Mouse (Mus musculus) lung, adult 2 months (tissue): ENCODE measurements at regions not wholly inside any gene's neighbourhood (a gene's known extent, or its start where the extent isn't known, plus 50 kb on each side); places are given as distances from the start of the nearest gene placed in this dataset.

Experiments used
- DNase-seq: peaks from one replicate; pipeline ENCODE4 v3.0.0; 2022
- H3K4me1 ChIP-seq: fragments of 200-500 bp; 2 replicates; pipeline ENCODE4 v1.6.1; 2011; ENCODE audit warnings: low read length; ENCODE audit not compliant: control insufficient read depth, insufficient read depth
- H3K4me3 ChIP-seq: fragments of 200-500 bp; replicated peaks from 2 replicates; pipeline ENCODE3; 2011; ENCODE audit warnings: low read depth, mild to moderate bottlenecking, control low read depth, low read length; ENCODE audit errors: extremely low read depth
- CTCF ChIP-seq: fragments of 200-500 bp; IDR thresholded peaks from 2 replicates; pipeline ENCODE4 v1.5.1; 2011; ENCODE audit warnings: mild to moderate bottlenecking, low read length, control low read depth; ENCODE audit not compliant: insufficient read depth
- POLR2A ChIP-seq: fragments of 200-500 bp; IDR thresholded peaks from 2 replicates; pipeline ENCODE4 v1.6.1; 2011; ENCODE audit warnings: low read depth, mild to moderate bottlenecking, control low read depth, low read length, borderline replicate concordance; ENCODE audit errors: extremely low read depth
- WGBS: fragments of 180-500 bp; shearing (Covaris S2); methylation state at CpG from one replicate; pipeline ENCODE4 v1.1.7; 2018; 5-methylcytosine and 5-hydroxymethylcytosine counted together

GRCm38 (mm10) chr3:34445354-34445753 lies 204.9 kb upstream of the Sox2 start:
- no peak for TF ChIP-seq POLR2A
- no peak for TF ChIP-seq CTCF
- 51% methylated on average over 7 of the region's 7 CpGs for WGBS
- H3K4me3 ChIP-seq = no peak overlapping the region
- H3K4me1 ChIP-seq = no peaks in the 10 kb centered on the region
- no peak for DNase-seq

DNA sequence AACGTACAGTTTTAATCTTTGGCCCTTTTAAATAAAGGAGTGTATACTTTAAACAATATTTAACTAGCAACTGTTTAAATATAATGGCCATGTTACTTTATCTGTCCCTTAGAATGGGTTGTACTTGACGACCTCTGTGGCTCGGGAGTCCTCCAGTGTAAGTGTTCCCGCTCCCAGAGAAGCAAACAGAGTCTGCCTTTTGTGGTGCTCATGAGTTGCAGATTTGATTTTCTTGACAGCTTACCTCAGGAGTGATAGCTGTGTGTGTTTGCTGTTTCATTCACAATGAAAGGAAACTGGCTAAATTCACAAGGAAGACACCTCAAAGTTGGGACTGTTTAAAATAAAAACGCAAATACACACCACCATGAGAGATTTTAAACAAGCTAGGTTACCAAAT lies 205.4 kb upstream of the Sox2 start:
- no peak overlapping the region for H3K4me3 ChIP-seq
- 43% methylated on average over 5 of the region's 5 CpGs for WGBS
- no peak for DNase-seq
- no peaks in the 10 kb centered on the region for H3K4me1 ChIP-seq
- TF ChIP-seq CTCF = no peak
- TF ChIP-seq POLR2A = no peak

GRCm38 (mm10) chr3:34443731-34444628 lies 206.2 kb upstream of the Sox2 start:
- no peak for DNase-seq
- H3K4me1 ChIP-seq = no peaks in the 10 kb centered on the region
- TF ChIP-seq CTCF (no peak), POLR2A (no peak)
- no peak overlapping the region for H3K4me3 ChIP-seq
- 59% methylated on average over 28 of the region's 28 CpGs for WGBS

DNA sequence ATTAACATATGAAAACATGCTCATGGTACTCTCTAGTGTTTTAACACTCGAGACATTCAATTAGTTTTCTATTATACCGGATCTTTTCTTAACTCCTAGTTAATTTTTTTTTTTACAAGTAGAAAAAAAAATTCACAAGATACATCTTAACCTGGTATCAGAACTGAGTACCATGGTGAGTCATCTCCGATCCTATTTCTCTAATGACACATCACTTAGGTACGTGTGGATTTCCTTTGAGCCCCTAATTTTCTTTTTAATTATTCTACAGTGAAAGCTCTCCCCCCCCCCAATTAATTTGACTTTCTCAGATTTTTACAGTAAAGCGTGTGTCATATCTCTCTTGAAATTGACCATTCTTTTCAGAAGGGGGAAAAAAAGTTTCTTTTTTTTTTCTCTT lies 206.9 kb upstream of the Sox2 start:
- DNase-seq = no peak
- WGBS = 74% methylated on average over 5 of the region's 5 CpGs
- no peaks in the 10 kb centered on the region for H3K4me1 ChIP-seq
- no peak for TF ChIP-seq CTCF
- TF ChIP-seq POLR2A = no peak
- H3K4me3 ChIP-seq = no peak overlapping the region

DNA sequence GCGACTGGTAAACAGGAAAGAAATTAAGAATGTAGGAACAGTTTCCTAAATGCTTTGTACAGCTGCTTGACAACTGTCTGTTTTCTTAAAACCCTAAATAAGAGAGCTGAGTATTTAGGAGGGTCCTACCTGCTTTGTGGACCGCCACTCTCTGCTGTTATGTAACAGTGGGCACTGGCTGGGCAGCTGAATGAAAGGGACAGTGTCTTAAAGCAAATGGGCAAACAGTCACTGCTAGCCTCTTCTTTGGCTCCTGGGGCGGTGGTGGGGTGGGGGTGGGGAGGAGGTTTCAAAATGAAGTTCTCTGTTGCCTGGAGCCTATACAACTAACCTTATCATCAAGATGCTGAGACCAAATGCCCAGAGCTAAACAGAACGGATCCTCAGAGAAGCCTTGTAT lies 208.4 kb upstream of the Sox2 start:
- 76% methylated on average over 4 of the region's 4 CpGs for WGBS
- DNase-seq = no peak
- TF ChIP-seq CTCF = no peak
- no peaks in the 10 kb centered on the region for H3K4me1 ChIP-seq
- no peak overlapping the region for H3K4me3 ChIP-seq

GRCm38 (mm10) chr3:34441266-34441665 lies 208.9 kb upstream of the Sox2 start:
- no peak for TF ChIP-seq POLR2A
- no peak for TF ChIP-seq CTCF
- 53% methylated on average over 5 of the region's 5 CpGs for WGBS
- no peak overlapping the region for H3K4me3 ChIP-seq
- DNase-seq = no peak
- no peaks in the 10 kb centered on the region for H3K4me1 ChIP-seq

- no peaks in the 10 kb centered on the region for H3K4me1 ChIP-seq
- no peak for DNase-seq
These were observed 215.3 kb upstream of the Sox2 start for GRCm38 (mm10) chr3:34434901-34435300.

DNA sequence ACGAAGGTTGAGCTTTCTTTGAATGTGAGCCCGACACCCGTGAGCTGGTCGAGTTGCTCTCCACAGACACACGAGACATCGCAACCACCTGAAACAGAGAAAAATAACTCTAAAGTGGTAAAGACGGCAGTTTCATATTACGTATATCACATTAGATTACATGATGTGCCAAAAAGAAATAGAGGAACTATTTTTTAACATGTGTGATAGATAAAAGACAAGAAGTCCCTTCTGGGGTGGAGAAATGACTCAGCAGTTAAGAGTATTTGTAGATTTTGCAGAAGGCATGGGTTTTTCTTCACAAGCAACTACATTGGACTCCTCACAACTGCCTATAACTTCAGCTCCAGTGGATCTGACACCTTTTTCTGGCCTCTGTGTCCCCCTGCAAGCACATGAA lies 222.2 kb upstream of the Sox2 start:
- no peak for DNase-seq
- no peaks in the 10 kb centered on the region for H3K4me1 ChIP-seq
- no peak overlapping the region for H3K4me3 ChIP-seq
- WGBS = 83% methylated on average over 8 of the region's 8 CpGs
- TF ChIP-seq POLR2A = no peak
- TF ChIP-seq CTCF = no peak

More at GRCm38 (mm10) chr3:34434901-34435300, 215.3 kb upstream of the Sox2 start:
- no peak overlapping the region for H3K4me3 ChIP-seq
- WGBS = 57% methylated on average over 9 of the region's 9 CpGs
- TF ChIP-seq CTCF (no peak), POLR2A (no peak)

DNA sequence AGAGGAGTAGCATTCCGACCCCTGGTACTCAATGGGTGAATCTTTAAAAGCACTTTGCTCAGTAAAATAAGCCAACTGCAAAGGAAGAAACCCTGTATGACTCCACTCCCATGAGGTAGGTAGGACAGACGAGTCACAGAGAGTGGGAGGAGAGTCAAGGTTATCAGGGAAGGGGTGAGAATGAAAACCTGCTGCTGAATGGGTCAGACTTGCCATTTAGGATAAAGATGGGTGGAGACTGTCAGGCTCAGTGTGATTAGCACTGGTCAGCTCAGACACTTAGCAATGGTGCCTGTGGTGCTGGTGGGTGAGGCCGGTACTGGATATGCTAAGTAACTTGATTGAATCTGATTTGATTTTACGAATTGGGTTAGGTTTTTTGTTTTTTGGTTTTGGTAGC lies 222.7 kb upstream of the Sox2 start:
- H3K4me1 ChIP-seq = no peaks in the 10 kb centered on the region
- WGBS = 67% methylated on average over 4 of the region's 4 CpGs
- H3K4me3 ChIP-seq = no peak overlapping the region
- no peak for DNase-seq
- no peak for TF ChIP-seq CTCF
- no peak for TF ChIP-seq POLR2A

DNA sequence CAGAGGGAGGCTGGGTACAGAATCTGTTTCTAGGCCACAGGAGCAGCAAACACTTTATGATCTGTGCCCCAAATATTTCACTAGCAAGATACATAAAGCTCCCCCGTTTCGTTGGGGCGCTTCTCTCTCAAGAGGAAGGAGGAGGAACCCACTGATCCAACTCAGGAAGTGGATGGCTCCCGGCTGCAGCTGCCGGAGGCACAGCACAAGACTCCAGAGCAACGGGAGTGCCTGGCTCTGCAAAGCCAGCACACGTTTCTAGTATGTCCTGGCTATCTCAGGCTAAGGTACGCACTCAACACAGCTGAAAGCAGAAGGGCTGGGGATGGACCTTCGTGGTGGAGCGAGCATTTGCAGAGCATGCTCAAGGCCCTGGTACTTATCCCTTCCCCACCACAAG lies 223.2 kb upstream of the Sox2 start:
- no peak for DNase-seq
- Histone ChIP-seq H3K4me3 (no peak overlapping the region), H3K4me1 (no peaks in the 10 kb centered on the region)
- TF ChIP-seq CTCF = no peak
- TF ChIP-seq POLR2A = no peak
- 69% methylated on average over 10 of the region's 10 CpGs for WGBS

- no peak for DNase-seq
- H3K4me1 ChIP-seq = no peaks in the 10 kb centered on the region
- 58% methylated on average over 3 of the region's 3 CpGs for WGBS
- TF ChIP-seq POLR2A (no peak), CTCF (no peak)
- H3K4me3 ChIP-seq = no peak overlapping the region
These were observed 238.3 kb upstream of the Sox2 start for GRCm38 (mm10) chr3:34411915-34412306.
